Mouse (Mus musculus) lung, embryonic 14.5 days (tissue): Measurements from ENCODE around the gene Adamts16. TPM values are rescaled to one million over a fixed set of nuclear protein-coding genes. Genes with fewer than 3 reads are reported as not detected.
"Not testable (repeated sequence)": the region's sequence is repeated elsewhere in the genome, so short reads cannot be mapped to it uniquely, and the experiment has no call there.

ENCODE experiments used
- ATAC-seq: fragments of 200-750 bp; cut with Nextera tagmentation; 2 replicates; pipeline ENCODE4 v1.8.0; 2017; ENCODE audit warnings: mild to moderate bottlenecking, moderate TSS enrichment, moderate library complexity; ENCODE audit not compliant: insufficient read depth
- DNase-seq: peaks from one replicate; pipeline ENCODE4 v3.0.0-alpha.2; 2015
- H3K27ac ChIP-seq: fragments of 300-500 bp; sonication (generic); 2 replicates; pipeline ENCODE4 v1.5.1; 2014; ENCODE audit warnings: low read depth, mild to moderate bottlenecking, moderate library complexity
- H3K27me3 ChIP-seq: fragments of 300-500 bp; sonication (generic); 2 replicates; pipeline ENCODE4 v1.6.1; 2014; ENCODE audit warnings: low read length, control low read depth; ENCODE audit not compliant: insufficient read depth
- H3K36me3 ChIP-seq: fragments of 300-500 bp; sonication (generic); 2 replicates; pipeline ENCODE4 v1.6.1; 2014; ENCODE audit warnings: control low read depth; ENCODE audit not compliant: insufficient read depth
- H3K4me1 ChIP-seq: fragments of 300-500 bp; sonication (generic); 2 replicates; pipeline ENCODE4 v1.6.1; 2014; ENCODE audit warnings: antibody characterized with exemption, control low read depth; ENCODE audit not compliant: insufficient read depth
- H3K4me2 ChIP-seq: fragments of 300-500 bp; sonication (generic); 2 replicates; pipeline ENCODE4 v1.6.1; 2014; ENCODE audit warnings: mild to moderate bottlenecking
- H3K4me3 ChIP-seq: fragments of 300-500 bp; sonication (generic); 2 replicates; pipeline ENCODE4 v1.5.1; 2014; ENCODE audit warnings: low read depth, low read length
- H3K9ac ChIP-seq: fragments of 300-500 bp; sonication (generic); 2 replicates; pipeline ENCODE4 v1.6.1; 2014
- H3K9me3 ChIP-seq: fragments of 300-500 bp; sonication (generic); 2 replicates; pipeline ENCODE4 v1.6.1; 2016; ENCODE audit warnings: low read depth, low read length, control low read depth
- CTCF ChIP-seq: IDR thresholded peaks from 2 replicates; pipeline ENCODE4 v1.5.1; 2016; ENCODE audit warnings: antibody characterized with exemption, low read depth
- WGBS: fragments of 180-500 bp; shearing (Covaris S2); extraction: QIAGEN DNeasy Blood & Tissue Kit; methylation state at CpG from one replicate; pipeline ENCODE4 v1.1.7; 2014; 5-methylcytosine and 5-hydroxymethylcytosine counted together
- polyA plus RNA-seq: library from polyadenylated mRNA; unstranded; fragments of >200 nt; fragmentation: Nextera tagmentation; extraction: Ambion mirVana; gene quantifications from 2 replicates; pipeline ENCODE4 v1.2.1, GENCODE M21; 2014

Gene Adamts16
- polyA plus RNA-seq, 1 experiment from 2014 or later: 0.04 TPM

- Histone ChIP-seq H3K4me2 (no peak overlapping the region), H3K27me3 (no peaks in the 10 kb centered on the region), H3K36me3 (no peaks in the 10 kb centered on the region), H3K27ac (no peak overlapping the region), H3K4me1 (no peaks in the 10 kb centered on the region), H3K4me3 (no peak overlapping the region), H3K9me3 (no peaks in the 10 kb centered on the region), H3K9ac (no peak overlapping the region)
- no peak for DNase-seq
- WGBS: 83% methylated on average over 10 of the region's 10 CpGs
- TF ChIP-seq CTCF: no peak
- 0 out of 2 replicates have a peak, but pooled peaks have one; percentile 55 for ATAC-seq
These were observed 35.3 kb upstream of the Adamts16 start for GRCm38 (mm10) chr13:70876648-70877549.

- WGBS: 70% methylated on average over 4 of the region's 4 CpGs
- H3K9ac ChIP-seq: no peak overlapping the region
- no peak for TF ChIP-seq CTCF
- H3K36me3 ChIP-seq: no peaks in the 10 kb centered on the region
- H3K27me3 ChIP-seq: no peaks in the 10 kb centered on the region
- no peak for ATAC-seq
- DNase-seq: no peak
- no peak overlapping the region for H3K4me3 ChIP-seq
- H3K4me1 ChIP-seq: no peaks in the 10 kb centered on the region
- H3K9me3 ChIP-seq: no peaks in the 10 kb centered on the region
- H3K27ac ChIP-seq: no peak overlapping the region
- H3K4me2 ChIP-seq: no peak overlapping the region
These were observed 33.9 kb upstream of the Adamts16 start for GRCm38 (mm10) chr13:70875411-70875949.

- no peak overlapping the region for H3K4me2 ChIP-seq
- no peaks in the 10 kb centered on the region for H3K4me1 ChIP-seq
- no peak overlapping the region for H3K4me3 ChIP-seq
- H3K9ac ChIP-seq: no peak overlapping the region
- DNase-seq: no peak
- H3K27me3 ChIP-seq: no peaks in the 10 kb centered on the region
- H3K36me3 ChIP-seq: no peaks in the 10 kb centered on the region
- ATAC-seq: no peak
- no peak for TF ChIP-seq CTCF
- no peak overlapping the region for H3K27ac ChIP-seq
- H3K9me3 ChIP-seq: no peaks in the 10 kb centered on the region
These were observed 33.1 kb upstream of the Adamts16 start for GRCm38 (mm10) chr13:70874741-70875140.

- H3K9ac ChIP-seq, DNase-seq, H3K4me3 ChIP-seq, H3K4me2 ChIP-seq, H3K27me3 ChIP-seq, H3K27ac ChIP-seq, H3K9me3 ChIP-seq, H3K4me1 ChIP-seq, ATAC-seq, H3K36me3 ChIP-seq: not testable (repeated sequence)
- WGBS: 35% methylated on average over 13 of the region's 13 CpGs
These were observed 32.2 kb upstream of the Adamts16 start for GRCm38 (mm10) chr13:70873851-70874250.

- DNase-seq: peak; percentile 60
- no peak for TF ChIP-seq CTCF
- no peak for ATAC-seq
- H3K4me1 ChIP-seq: no peaks in the 10 kb centered on the region
- no peak overlapping the region for H3K9ac ChIP-seq
- no peak overlapping the region for H3K27ac ChIP-seq
- 52% methylated on average over 3 of the region's 3 CpGs for WGBS
- H3K36me3 ChIP-seq: no peaks in the 10 kb centered on the region
- H3K9me3 ChIP-seq: no peaks in the 10 kb centered on the region
- no peak overlapping the region for H3K4me2 ChIP-seq
- no peaks in the 10 kb centered on the region for H3K27me3 ChIP-seq
- no peak overlapping the region for H3K4me3 ChIP-seq
These were observed 29.4 kb upstream of the Adamts16 start for GRCm38 (mm10) chr13:70871049-70871448.

DNA sequence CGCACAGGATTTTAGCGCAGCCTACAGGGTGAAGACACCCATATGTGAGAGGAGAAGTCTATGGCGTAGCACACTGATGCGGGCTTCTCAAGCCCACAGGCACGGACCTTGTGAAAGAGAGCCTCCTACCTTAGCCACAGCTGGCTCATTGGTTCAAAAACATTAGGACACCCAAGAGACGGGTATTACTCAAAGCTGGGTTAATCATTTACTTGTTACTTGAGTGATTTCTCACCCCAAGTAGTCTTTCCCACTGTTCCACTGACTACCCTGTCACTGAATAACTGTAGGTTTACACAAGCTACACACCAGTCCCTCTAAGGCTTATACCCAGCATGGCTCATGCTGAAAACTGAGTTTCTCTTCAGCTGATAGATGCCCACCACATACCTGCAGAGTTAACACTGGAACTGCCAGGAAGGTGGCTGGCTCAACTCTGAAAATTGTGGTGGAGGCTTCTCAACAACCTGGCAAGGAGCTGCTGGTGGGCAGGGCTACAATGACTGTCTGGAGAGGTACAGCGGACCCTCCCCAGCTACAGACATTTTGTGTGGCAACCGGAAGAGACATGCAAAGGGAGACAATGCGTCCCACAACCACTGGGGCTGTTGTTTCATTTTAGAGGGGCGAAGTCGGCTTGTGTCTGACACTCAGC, 25.5 kb upstream of the Adamts16 start:
- H3K27ac ChIP-seq: no peak overlapping the region
- ATAC-seq (no peak), DNase-seq (peak; percentile 8)

GRCm38 (mm10) chr13:70865867-70866266, 24.3 kb upstream of the Adamts16 start:
- no peak overlapping the region for H3K27ac ChIP-seq
- ATAC-seq (no peak), DNase-seq (no peak)
- H3K36me3 ChIP-seq: no peaks in the 10 kb centered on the region
- H3K9ac ChIP-seq: no peak overlapping the region
- TF ChIP-seq CTCF: no peak
- WGBS: 78% methylated on average over 5 of the region's 5 CpGs
- H3K27me3 ChIP-seq: no peaks in the 10 kb centered on the region
- H3K4me1 ChIP-seq: no peaks in the 10 kb centered on the region
- H3K4me2 ChIP-seq: no peak overlapping the region
- H3K9me3 ChIP-seq: no peaks in the 10 kb centered on the region
- no peak overlapping the region for H3K4me3 ChIP-seq

More for the DNA sequence above, 25.5 kb upstream of the Adamts16 start:
- H3K27me3 ChIP-seq: no peaks in the 10 kb centered on the region
- WGBS: 80% methylated on average over 11 of the region's 11 CpGs
- H3K36me3 ChIP-seq: no peaks in the 10 kb centered on the region
- no peaks in the 10 kb centered on the region for H3K9me3 ChIP-seq
- TF ChIP-seq CTCF: no peak
- H3K4me1 ChIP-seq: no peaks in the 10 kb centered on the region
- no peak overlapping the region for H3K9ac ChIP-seq
- H3K4me3 ChIP-seq: no peak overlapping the region
- no peak overlapping the region for H3K4me2 ChIP-seq
